In genomic region chr5:132796061-132796460, GRCm38 (mm10) we compare ENCODE assay signal across 34 mouse cellular contexts.
"Had no signal": no experiment of that assay in that cellular context is flagged by ENCODE, and none has a peak within 500 bp of the region (broad histone marks: within the 10 kb centered on the region; RNA-seq: fewer than 3 reads in every experiment).

No protein-coding gene starts in this region.

- DNase-seq: heart, postnatal 10 days; heart, postnatal 14 days; heart, postnatal 36 days; heart, postnatal 4 days; kidney, adult 11 months; kidney, adult 18-20 months; kidney, adult 2 months; kidney, adult 8-10 months; kidney, adult 9 months; kidney, postnatal 10 days; kidney, postnatal 14 days; kidney, postnatal 25 days; kidney, postnatal 36 days; kidney, postnatal 4 days; layer of hippocampus, adult 9-11 months; layer of hippocampus, postnatal 36 days had no signal

- H3K9me3 ChIP-seq: heart, embryonic 13.5 days; heart, embryonic 15.5 days; hindbrain, embryonic 10.5 days; hindbrain, embryonic 12.5 days; hindbrain, embryonic 13.5 days; hindbrain, embryonic 15.5 days; intestine, embryonic 15.5 days; kidney, embryonic 15.5 days had no signal

- H3K4me3 ChIP-seq: heart, embryonic 12.5 days; heart, embryonic 13.5 days; heart, embryonic 15.5 days; hindbrain, embryonic 10.5 days; hindbrain, embryonic 12.5 days; hindbrain, embryonic 13.5 days; hindbrain, embryonic 15.5 days; intestine, embryonic 15.5 days; kidney, embryonic 15.5 days; layer of hippocampus, adult 2 months; left cerebral cortex, adult 2 months had no signal

- ATAC-seq: hindbrain, embryonic 16.5 days; hindbrain, postnatal 0 days; inflammation-experienced regulatory T-cells, adult 6 months; intestine, embryonic 15.5 days; intestine, embryonic 16.5 days; intestine, postnatal 0 days had no signal

- H3K9ac ChIP-seq: heart, embryonic 12.5 days; heart, embryonic 13.5 days; heart, embryonic 15.5 days; hindbrain, embryonic 12.5 days; hindbrain, embryonic 13.5 days; hindbrain, embryonic 14.5 days; hindbrain, embryonic 15.5 days; intestine, embryonic 15.5 days; kidney, embryonic 15.5 days had no signal

- H3K4me2 ChIP-seq: heart, embryonic 12.5 days; heart, embryonic 13.5 days; heart, embryonic 15.5 days; hindbrain, embryonic 12.5 days; hindbrain, embryonic 13.5 days; hindbrain, embryonic 14.5 days; hindbrain, embryonic 15.5 days; intestine, embryonic 15.5 days; kidney, embryonic 15.5 days had no signal

- H3K27ac ChIP-seq: heart, embryonic 13.5 days; heart, embryonic 15.5 days; hindbrain, embryonic 10.5 days; hindbrain, embryonic 12.5 days; hindbrain, embryonic 13.5 days; hindbrain, embryonic 14.5 days; hindbrain, embryonic 15.5 days; hindbrain, postnatal 0 days; intestine, embryonic 15.5 days; kidney, embryonic 15.5 days; kidney, postnatal 0 days; layer of hippocampus, adult 2 months; left cerebral cortex, adult 2 months had no signal

- H3K27me3 ChIP-seq: heart, embryonic 15.5 days; hindbrain, embryonic 12.5 days; hindbrain, embryonic 13.5 days; hindbrain, embryonic 15.5 days; intestine, embryonic 15.5 days; kidney, embryonic 15.5 days had no signal

- H3K36me3 ChIP-seq: heart, embryonic 12.5 days; heart, embryonic 13.5 days; heart, embryonic 15.5 days; hindbrain, embryonic 10.5 days; hindbrain, embryonic 12.5 days; hindbrain, embryonic 13.5 days; hindbrain, embryonic 15.5 days; intestine, embryonic 15.5 days; kidney, embryonic 15.5 days had no signal

- H3K4me1 ChIP-seq: heart, embryonic 12.5 days; heart, embryonic 13.5 days; heart, embryonic 15.5 days; hindbrain, embryonic 12.5 days; hindbrain, embryonic 13.5 days; hindbrain, embryonic 15.5 days; intestine, embryonic 15.5 days; kidney, embryonic 15.5 days had no signal
